17 mouse cellular contexts compared by ENCODE assay signal in the genomic region with DNA sequence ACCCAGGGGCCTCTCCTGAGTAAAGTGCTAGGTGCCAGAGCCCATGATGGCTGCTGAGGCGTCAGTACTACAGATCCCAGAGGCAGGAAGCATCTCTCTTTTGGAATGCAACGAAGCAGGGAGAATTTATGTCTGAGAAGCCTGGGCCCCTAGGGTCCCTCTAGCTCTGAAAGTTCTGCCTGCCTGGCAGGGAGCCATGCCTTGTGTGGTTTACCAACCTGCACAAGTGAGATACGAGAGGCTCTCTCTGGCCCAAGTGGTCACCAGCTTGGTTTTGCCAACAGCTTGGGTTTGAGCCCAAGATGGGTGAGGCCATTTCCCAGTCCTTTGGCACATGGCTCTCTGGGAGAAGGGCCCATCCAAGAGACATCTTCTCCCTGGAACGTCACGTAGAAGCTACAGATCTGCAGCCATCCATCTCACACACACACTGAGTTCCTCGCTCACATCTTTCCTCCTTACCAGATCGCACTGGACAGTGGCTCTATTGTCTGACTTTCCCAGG.
A peak's percentile ranks its signal among the peaks of the same experiment; 100 is the strongest.
DNase-seq lines count a peak whose midpoint lies in the region; ATAC-seq lines count a peak whose summit lies in the region.
"Had no signal": no experiment of that assay in that cellular context is flagged by ENCODE, and none has a peak within 500 bp of the region (broad histone marks: within the 10 kb centered on the region; RNA-seq: fewer than 3 reads in every experiment).

No protein-coding gene starts in this region.

- H3K9ac ChIP-seq in forebrain, embryonic 16.5 days (replicated peaks; ENCODE audit: low read depth, low read length) = no peak overlapping the region
- H3K9ac ChIP-seq in midbrain, embryonic 11.5 days (ENCODE audit: low read length) = no peak overlapping the region
- H3K9ac ChIP-seq: embryonic facial prominence, embryonic 15.5 days; neural tube, embryonic 12.5 days had no signal

- H3K4me1 ChIP-seq in forebrain, embryonic 10.5 days = peaks cover 52% of the 10 kb centered on the region
- H3K4me1 ChIP-seq in forebrain, embryonic 16.5 days (replicated peaks; ENCODE audit: control insufficient read depth, insufficient read depth, low read length) = peaks cover 45% of the 10 kb centered on the region
- H3K4me1 ChIP-seq in midbrain, embryonic 11.5 days (ENCODE audit: control insufficient read depth, insufficient read depth, low read length) = peaks cover 22% of the 10 kb centered on the region

- no peaks in the 10 kb centered on the region for H3K9me3 ChIP-seq in forebrain, embryonic 10.5 days
- H3K9me3 ChIP-seq in forebrain, embryonic 16.5 days (ENCODE audit: control insufficient read depth, low read length) = no peaks in the 10 kb centered on the region
- H3K9me3 ChIP-seq in midbrain, embryonic 11.5 days (ENCODE audit: control insufficient read depth, low read length) = no peaks in the 10 kb centered on the region
- H3K9me3 ChIP-seq: embryonic facial prominence, embryonic 15.5 days; limb, embryonic 10.5 days; neural tube, embryonic 12.5 days had no signal

- H3K36me3 ChIP-seq in forebrain, embryonic 10.5 days (replicated peaks) = no peaks in the 10 kb centered on the region
- no peaks in the 10 kb centered on the region for H3K36me3 ChIP-seq in forebrain, embryonic 16.5 days (ENCODE audit: control insufficient read depth, insufficient read depth)
- H3K36me3 ChIP-seq in midbrain, embryonic 11.5 days (ENCODE audit: control insufficient read depth, insufficient read depth, low read length) = no peaks in the 10 kb centered on the region
- H3K36me3 ChIP-seq: embryonic facial prominence, embryonic 15.5 days; limb, embryonic 10.5 days; neural tube, embryonic 12.5 days had no signal

- WGBS in forebrain, embryonic 10.5 days = 83% methylated on average over 7 of the region's 7 CpGs
- WGBS in forebrain, embryonic 16.5 days = 66% methylated on average over 7 of the region's 7 CpGs
- 82% methylated on average over 7 of the region's 7 CpGs for WGBS in midbrain, embryonic 11.5 days

- no peak overlapping the region for H3K4me3 ChIP-seq in forebrain, embryonic 10.5 days
- H3K4me3 ChIP-seq in forebrain, embryonic 16.5 days (replicated peaks; ENCODE audit: low read length) = no peak overlapping the region
- H3K4me3 ChIP-seq in midbrain, embryonic 11.5 days (ENCODE audit: low read depth, low read length) = no peak overlapping the region
- H3K4me3 ChIP-seq: embryonic facial prominence, embryonic 15.5 days; limb, embryonic 10.5 days; neural tube, embryonic 12.5 days had no signal

- DNase-seq in forebrain, embryonic 10.5 days (ENCODE audit: extremely low spot score, low spot score) = no peak
- DNase-seq in right cerebral cortex, postnatal 4 days = peak; percentile 24
- no peak for DNase-seq in right cerebral cortex, adult 2 months (ENCODE audit: low spot score in 2 of 2)
- peak; percentile 71 for DNase-seq in midbrain, embryonic 11.5 days (ENCODE audit: low spot score, missing footprints)
- DNase-seq in adrenal gland, adult (ENCODE audit: inconsistent age in 2 of 2, low spot score in 1 of 2) = no peak
- no peak for DNase-seq in Muller cell, postnatal 12 days (ENCODE audit: inconsistent ontology term)
- DNase-seq: adrenal gland, postnatal 14 days; embryo, embryonic 11 days; heart, adult 18-20 months; lung, adult 2 months; lung, postnatal 4 days; thymus, postnatal 4 days had no signal

- H3K27ac ChIP-seq in forebrain, embryonic 10.5 days = peak overlapping the region; percentile 83; the same call in 1 of the 2 replicates
- no peak overlapping the region for H3K27ac ChIP-seq in forebrain, embryonic 16.5 days (ENCODE audit: low read length)
- H3K27ac ChIP-seq in midbrain, embryonic 11.5 days (ENCODE audit: low read depth, low read length) = no peak overlapping the region
- H3K27ac ChIP-seq: embryonic facial prominence, embryonic 15.5 days; limb, embryonic 10.5 days; neural tube, embryonic 12.5 days had no signal

- ATAC-seq in forebrain, embryonic 16.5 days = no peak
- no peak for ATAC-seq in midbrain, embryonic 11.5 days (ENCODE audit: low FRiP score)

- no peak overlapping the region for H3K4me2 ChIP-seq in forebrain, embryonic 16.5 days (ENCODE audit: low read length)
- H3K4me2 ChIP-seq in midbrain, embryonic 11.5 days = no peak overlapping the region
- H3K4me2 ChIP-seq: embryonic facial prominence, embryonic 15.5 days; liver, embryonic 11.5 days; neural tube, embryonic 12.5 days had no signal

- no peaks in the 10 kb centered on the region for H3K27me3 ChIP-seq in forebrain, embryonic 10.5 days (ENCODE audit: poor library complexity, severe bottlenecking)
- H3K27me3 ChIP-seq in forebrain, embryonic 16.5 days (replicated peaks; ENCODE audit: control insufficient read depth, insufficient read depth, low read length) = no peaks in the 10 kb centered on the region
- no peaks in the 10 kb centered on the region for H3K27me3 ChIP-seq in midbrain, embryonic 11.5 days (ENCODE audit: control insufficient read depth, insufficient read depth, low read length)
- H3K27me3 ChIP-seq: embryonic facial prominence, embryonic 15.5 days; neural tube, embryonic 12.5 days had no signal

Comparison
In these comparisons a context has a peak if more than half of its experiments do, and no peak if none do; other contexts are left out.
1. DNase-seq: peak in right cerebral cortex, postnatal 4 days (single experiment) and midbrain, embryonic 11.5 days (single experiment); none in forebrain, embryonic 10.5 days (single experiment), right cerebral cortex, adult 2 months (0 of 2), adrenal gland, adult (0 of 2) and Muller cell, postnatal 12 days (single experiment).